11 mouse cellular contexts compared by ENCODE assay signal in genomic region chr14:32002502-32003338, GRCm38 (mm10). TPM values are rescaled to one million over a fixed set of nuclear protein-coding genes. Genes with fewer than 3 reads are reported as not detected.
DNase-seq lines count a peak whose midpoint lies in the region; ATAC-seq and TF ChIP-seq lines count a peak whose summit lies in the region.
"Had no signal": no experiment of that assay in that cellular context is flagged by ENCODE, and none has a peak within 500 bp of the region (broad histone marks: within the 10 kb centered on the region; RNA-seq: fewer than 3 reads in every experiment).

No protein-coding gene starts in this region.

- no peaks in the 10 kb centered on the region for H3K27me3 ChIP-seq in hindbrain, embryonic 13.5 days
- H3K27me3 ChIP-seq in hindbrain, embryonic 12.5 days: no peaks in the 10 kb centered on the region
- no peaks in the 10 kb centered on the region for H3K27me3 ChIP-seq in midbrain, embryonic 15.5 days (replicated peaks)
- no peaks in the 10 kb centered on the region for H3K27me3 ChIP-seq in stomach, postnatal 0 days (ENCODE audit: control insufficient read depth, insufficient read depth, low read length)
- H3K27me3 ChIP-seq in kidney, embryonic 15.5 days: no peaks in the 10 kb centered on the region
- H3K27me3 ChIP-seq: limb, embryonic 13.5 days had no signal

- no peak for ATAC-seq in hindbrain, embryonic 13.5 days (ENCODE audit: low FRiP score)
- no peak for ATAC-seq in hindbrain, embryonic 12.5 days (ENCODE audit: low FRiP score)
- ATAC-seq in midbrain, embryonic 15.5 days (replicated peaks): no peak
- peak; percentile 66; the same call in 1 of the 2 replicates for ATAC-seq in stomach, postnatal 0 days (ENCODE audit: low FRiP score, low TSS enrichment)
- no peak for ATAC-seq in kidney, embryonic 15.5 days (replicated peaks; ENCODE audit: low FRiP score)

- TF ChIP-seq EP300 in stomach, postnatal 0 days (optimal IDR thresholded peaks at IDR 0.05): no peak

- peak overlapping the region; percentile 41; the same call in 1 of the 2 replicates for H3K27ac ChIP-seq in hindbrain, embryonic 13.5 days
- no peak overlapping the region for H3K27ac ChIP-seq in hindbrain, embryonic 12.5 days
- H3K27ac ChIP-seq in midbrain, embryonic 15.5 days: peak overlapping the region; percentile 35; the same call in 1 of the 2 replicates
- H3K27ac ChIP-seq in stomach, postnatal 0 days (replicated peaks): peak overlapping the region; percentile 69
- no peak overlapping the region for H3K27ac ChIP-seq in kidney, embryonic 15.5 days
- H3K27ac ChIP-seq: limb, embryonic 13.5 days had no signal

- H3K36me3 ChIP-seq in hindbrain, embryonic 13.5 days: no peaks in the 10 kb centered on the region
- no peaks in the 10 kb centered on the region for H3K36me3 ChIP-seq in hindbrain, embryonic 12.5 days
- H3K36me3 ChIP-seq in midbrain, embryonic 15.5 days (replicated peaks): no peaks in the 10 kb centered on the region
- H3K36me3 ChIP-seq in stomach, postnatal 0 days (ENCODE audit: control insufficient read depth, insufficient read depth, low read length): no peaks in the 10 kb centered on the region
- H3K36me3 ChIP-seq in kidney, embryonic 15.5 days: no peaks in the 10 kb centered on the region
- H3K36me3 ChIP-seq: limb, embryonic 13.5 days had no signal

- H3K9ac ChIP-seq in hindbrain, embryonic 13.5 days: no peak overlapping the region
- no peak overlapping the region for H3K9ac ChIP-seq in hindbrain, embryonic 12.5 days
- H3K9ac ChIP-seq in midbrain, embryonic 15.5 days: no peak overlapping the region
- H3K9ac ChIP-seq in stomach, postnatal 0 days (ENCODE audit: low read length): no peak overlapping the region
- no peak overlapping the region for H3K9ac ChIP-seq in kidney, embryonic 15.5 days
- H3K9ac ChIP-seq: limb, embryonic 13.5 days had no signal

- TF ChIP-seq CTCF in stomach, postnatal 0 days (IDR thresholded peaks at IDR 0.05; ENCODE audit: low read depth): no peak

- H3K4me1 ChIP-seq in hindbrain, embryonic 13.5 days (replicated peaks): no peaks in the 10 kb centered on the region; the same call in 1 of the 2 replicates
- peaks cover 5% of the 10 kb centered on the region; the same call in 1 of the 2 replicates for H3K4me1 ChIP-seq in hindbrain, embryonic 12.5 days
- peaks cover 7% of the 10 kb centered on the region; the same call in 1 of the 2 replicates for H3K4me1 ChIP-seq in midbrain, embryonic 15.5 days
- H3K4me1 ChIP-seq in stomach, postnatal 0 days (replicated peaks; ENCODE audit: control insufficient read depth, insufficient read depth): no peaks in the 10 kb centered on the region
- H3K4me1 ChIP-seq in kidney, embryonic 15.5 days: no peaks in the 10 kb centered on the region
- H3K4me1 ChIP-seq: limb, embryonic 13.5 days had no signal

- WGBS in hindbrain, embryonic 13.5 days: 76% methylated on average over 15 of the region's 15 CpGs
- WGBS in hindbrain, embryonic 12.5 days: 78% methylated on average over 15 of the region's 15 CpGs
- WGBS in midbrain, embryonic 15.5 days: 41% methylated on average over 15 of the region's 15 CpGs
- 61% methylated on average over 15 of the region's 15 CpGs for WGBS in stomach, postnatal 0 days
- WGBS in kidney, embryonic 15.5 days: 86% methylated on average over 15 of the region's 15 CpGs

- no peak overlapping the region for H3K4me3 ChIP-seq in hindbrain, embryonic 13.5 days
- no peak overlapping the region for H3K4me3 ChIP-seq in hindbrain, embryonic 12.5 days
- H3K4me3 ChIP-seq in midbrain, embryonic 15.5 days: no peak overlapping the region
- H3K4me3 ChIP-seq in stomach, postnatal 0 days (ENCODE audit: low read depth, low read length): no peak overlapping the region
- no peak overlapping the region for H3K4me3 ChIP-seq in kidney, embryonic 15.5 days (replicated peaks)
- H3K4me3 ChIP-seq: limb, embryonic 13.5 days had no signal

- H3K4me2 ChIP-seq in hindbrain, embryonic 13.5 days: no peak overlapping the region
- H3K4me2 ChIP-seq in hindbrain, embryonic 12.5 days (replicated peaks): no peak overlapping the region
- no peak overlapping the region for H3K4me2 ChIP-seq in midbrain, embryonic 15.5 days
- H3K4me2 ChIP-seq in stomach, postnatal 0 days (replicated peaks; ENCODE audit: low read depth): no peak overlapping the region
- H3K4me2 ChIP-seq in kidney, embryonic 15.5 days: no peak overlapping the region
- H3K4me2 ChIP-seq: limb, embryonic 13.5 days had no signal

- peak; percentile 64 to 86 for DNase-seq in layer of hippocampus, adult 18-20 months (ENCODE audit: low spot score in 2 of 2)
- DNase-seq in stomach, postnatal 0 days (ENCODE audit: low spot score): no peak
- DNase-seq in embryo, embryonic 9.5 days (ENCODE audit: extremely low spot score): no peak
- DNase-seq in heart, adult 11 months: no peak
- DNase-seq: embryo, embryonic 11 days; kidney, adult 2 months had no signal

- no peaks in the 10 kb centered on the region for H3K9me3 ChIP-seq in hindbrain, embryonic 13.5 days
- no peaks in the 10 kb centered on the region for H3K9me3 ChIP-seq in hindbrain, embryonic 12.5 days (replicated peaks)
- H3K9me3 ChIP-seq in midbrain, embryonic 15.5 days: no peaks in the 10 kb centered on the region
- no peaks in the 10 kb centered on the region for H3K9me3 ChIP-seq in stomach, postnatal 0 days (ENCODE audit: control insufficient read depth, low read length)
- no peaks in the 10 kb centered on the region for H3K9me3 ChIP-seq in kidney, embryonic 15.5 days (replicated peaks)
- H3K9me3 ChIP-seq: limb, embryonic 13.5 days had no signal

RNA-seq across cellular contexts. Expression of gene Galnt15, which starts 26.1 kb away (rescaled TPM):
- polyA plus RNA-seq in hindbrain, embryonic 13.5 days (2015; fragmentation: Nextera tagmentation; extraction: Ambion mirVana): 0.19 and 0.22 TPM in 2 replicates
- polyA plus RNA-seq in hindbrain, embryonic 12.5 days (2016; fragmentation: Nextera tagmentation; extraction: Ambion mirVana): 0.12 and 0.14 TPM in 2 replicates
- total RNA-seq in layer of hippocampus, adult 18-20 months (2021): 1 to 10 TPM; 2.0 to 2.4 TPM
- 0.40 and 0.46 TPM in 2 replicates for polyA plus RNA-seq in midbrain, embryonic 15.5 days (2015; fragmentation: Nextera tagmentation; extraction: Ambion mirVana)
- 0.56 and 0.71 TPM in 2 replicates for polyA plus RNA-seq in stomach, postnatal 0 days (2015; fragmentation: Nextera tagmentation; extraction: Ambion mirVana)
- polyA plus RNA-seq in kidney, embryonic 15.5 days (2015; fragmentation: Nextera tagmentation; extraction: Ambion mirVana): 0.38 and 0.64 TPM in 2 replicates

Comparison
In these comparisons a context has a peak if more than half of its experiments do, and no peak if none do; other contexts are left out.
1. H3K27ac ChIP-seq: peak in hindbrain, embryonic 13.5 days (single experiment), midbrain, embryonic 15.5 days (single experiment) and stomach, postnatal 0 days (single experiment); none in hindbrain, embryonic 12.5 days (single experiment) and kidney, embryonic 15.5 days (single experiment).
2. DNase-seq: peak in layer of hippocampus, adult 18-20 months (2 of 2); none in stomach, postnatal 0 days (single experiment), embryo, embryonic 9.5 days (single experiment) and heart, adult 11 months (single experiment).